Mouse (Mus musculus): ENCODE data around the gene Olfr126.

The Olfr126 gene

GRCm38 (mm10) chr17:37847183-37847582, at the start of gene Olfr126:
Gene Olfr126 (plus strand): TSS chr17:37847483.
- DNase-seq = no peak

DNA sequence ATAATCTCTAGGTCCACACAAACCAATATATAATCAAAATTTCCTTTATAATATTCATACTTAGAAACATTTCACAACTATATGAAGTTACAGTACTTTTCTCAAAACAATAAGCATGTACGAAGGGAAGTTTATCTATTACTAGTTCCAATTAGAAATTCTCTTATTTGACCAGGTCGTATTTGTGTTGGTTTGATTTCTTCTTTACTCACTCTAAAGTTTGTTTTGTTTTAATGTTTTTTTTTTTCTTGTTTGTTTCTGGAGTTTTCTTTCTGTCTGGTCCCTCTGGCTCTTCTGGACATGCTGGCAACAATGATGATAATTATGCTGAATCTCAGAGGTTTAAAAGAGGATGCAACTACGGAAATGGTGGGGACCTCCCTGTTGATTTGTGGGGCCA, 47.7 kb upstream of the Olfr126 start, which contains the start of gene Olfr124:
Gene Olfr124 (plus strand): TSS at position 301 of the 400 bp plus-strand sequence.
- no peak for DNase-seq

- DNase-seq = no peak
Measured at GRCm38 (mm10) chr17:37832649-37833048, 14.6 kb upstream of the Olfr126 start, which contains the start of gene Olfr125. Gene Olfr125 (plus strand): TSS chr17:37832949.

DNA sequence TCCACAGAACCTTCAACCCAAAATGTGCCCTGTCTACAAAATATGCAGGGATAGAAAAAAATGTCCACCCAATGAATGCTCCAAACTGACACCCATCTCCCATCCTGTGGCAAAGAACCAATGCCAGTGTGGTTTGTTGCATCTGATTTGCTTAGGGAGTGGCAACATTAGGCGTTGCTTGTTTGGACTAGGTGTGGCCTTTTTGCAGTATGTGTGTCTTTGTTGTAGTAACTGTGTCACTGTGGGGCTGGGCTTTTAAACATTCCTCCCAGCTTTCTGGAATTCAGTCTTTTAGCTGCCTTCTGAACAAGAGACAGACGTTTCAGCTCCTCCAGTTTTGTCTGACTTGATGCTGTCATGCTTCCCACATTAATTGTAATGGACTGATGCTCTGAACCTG, 16.6 kb downstream of the Olfr126 start:
- no peak for DNase-seq

DNA sequence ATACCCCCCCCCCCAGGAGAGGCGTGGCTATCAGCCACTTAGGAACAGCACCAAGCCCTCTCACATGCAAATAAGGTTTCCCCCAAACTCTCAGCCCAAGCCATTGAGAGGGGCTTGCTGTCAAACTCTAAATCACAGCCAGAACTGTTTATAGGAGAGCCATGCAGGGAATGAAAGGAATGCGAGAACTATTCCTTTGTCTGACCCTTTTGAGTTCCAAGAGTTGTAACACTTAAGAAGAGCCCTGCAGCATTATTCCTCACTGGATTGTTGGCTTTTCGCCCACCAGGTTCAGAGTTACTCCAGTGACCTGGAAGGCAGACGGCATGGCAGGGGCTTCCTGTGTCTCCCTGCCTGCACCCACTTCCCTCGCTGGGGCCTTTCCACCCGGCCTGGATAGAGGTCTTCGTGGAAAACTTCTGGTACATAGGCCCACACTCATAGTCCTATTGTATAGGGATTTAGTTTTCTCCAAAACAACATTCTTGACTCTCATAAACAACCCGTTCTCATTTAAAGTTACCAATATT, 22.5 kb downstream of the Olfr126 start:
- DNase-seq = no peak

- no peak for DNase-seq
Measured at GRCm38 (mm10) chr17:37873830-37874229, 26.5 kb downstream of the Olfr126 start.

DNA sequence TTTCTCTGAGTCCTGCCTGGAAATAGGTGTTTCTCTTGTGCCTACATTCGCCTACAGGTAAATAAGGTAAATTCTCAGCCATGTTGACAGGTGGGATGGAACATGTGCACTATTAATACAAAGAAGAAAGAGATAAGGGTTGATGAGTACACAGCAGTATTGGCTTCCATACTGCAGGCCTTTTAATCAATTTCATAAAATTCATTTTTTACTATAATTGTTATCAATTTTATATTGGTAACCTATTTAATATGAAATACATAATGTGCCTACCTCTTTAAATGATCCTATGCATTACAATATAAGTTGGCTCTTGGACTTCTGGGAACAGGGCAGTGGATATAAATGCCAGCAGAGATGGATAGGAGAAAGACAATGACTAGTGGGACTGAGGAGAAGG, 52.9 kb downstream of the Olfr126 start, which contains the start of gene Olfr127:
Gene Olfr127 (plus strand): TSS at position 301 of the 400 bp plus-strand sequence.
- no peak for DNase-seq

Measured in right cerebral cortex, postnatal 4 days (tissue).